Mouse (Mus musculus) heart, postnatal 0 days (tissue): Measurements from ENCODE around the gene Glipr2.

Source experiments
- CTCF ChIP-seq: IDR thresholded peaks from 2 replicates; pipeline ENCODE4 v1.5.1; 2016; ENCODE audit warnings: antibody characterized with exemption, control low read depth, low read depth
- EP300 ChIP-seq: IDR thresholded peaks from 2 replicates; pipeline ENCODE4 v1.6.1; 2016; ENCODE audit warnings: antibody characterized with exemption, low read depth

- TF ChIP-seq CTCF (peak; percentile 77), EP300 (no peak)
These were observed at the start of gene Glipr2 for GRCm38 (mm10) chr4:43957292-43957845.
